Mouse (Mus musculus): ENCODE results near the gene Cebpzos. TPM values are rescaled to one million over a fixed set of nuclear protein-coding genes. Genes with fewer than 3 reads are reported as not detected.

The Cebpzos gene
- polyA plus RNA-seq, 1 experiment from 2014 or later, result 87.8 TPM

- Histone ChIP-seq H3K9me3 (ENCODE audit: control insufficient read depth, low read length) (no peaks in the 10 kb centered on the region), H3K27ac (replicated peaks; ENCODE audit: low read depth, low read length) (no peak overlapping the region), H3K9ac (ENCODE audit: low read length) (no peak overlapping the region), H3K4me3 (ENCODE audit: low read depth, low read length) (no peak overlapping the region), H3K4me2 (ENCODE audit: low read depth, severe bottlenecking) (no peak overlapping the region), H3K4me1 (ENCODE audit: control insufficient read depth, insufficient read depth, low read length) (no peaks in the 10 kb centered on the region), H3K36me3 (ENCODE audit: control insufficient read depth, insufficient read depth, low read length) (peaks cover 12% of the 10 kb centered on the region), H3K27me3 (ENCODE audit: control insufficient read depth, insufficient read depth, low read length) (no peaks in the 10 kb centered on the region)
- 88% methylated on average over 5 of the region's 5 CpGs for WGBS
- DNase-seq (ENCODE audit: low spot score) (no peak), ATAC-seq (ENCODE audit: insufficient number of reproducible peaks, low FRiP score, low TSS enrichment, low read depth) (no peak)
These were observed 35.8 kb downstream of the Cebpzos start for GRCm38 (mm10) chr17:78952070-78952469.

- 90% methylated on average over 8 of the region's 8 CpGs for WGBS
These were observed 36.9 kb downstream of the Cebpzos start for GRCm38 (mm10) chr17:78953240-78953639.

GRCm38 (mm10) chr17:78959473-78959872 lies 43.2 kb downstream of the Cebpzos start:
- Histone ChIP-seq H3K9me3 (ENCODE audit: control insufficient read depth, low read length) (no peaks in the 10 kb centered on the region), H3K36me3 (ENCODE audit: control insufficient read depth, insufficient read depth, low read length) (peaks cover 9% of the 10 kb centered on the region; the same call in 1 of the 2 replicates), H3K4me2 (ENCODE audit: low read depth, severe bottlenecking) (no peak overlapping the region), H3K4me3 (ENCODE audit: low read depth, low read length) (no peak overlapping the region), H3K27ac (replicated peaks; ENCODE audit: low read depth, low read length) (no peak overlapping the region), H3K4me1 (ENCODE audit: control insufficient read depth, insufficient read depth, low read length) (no peaks in the 10 kb centered on the region), H3K9ac (ENCODE audit: low read length) (no peak overlapping the region), H3K27me3 (ENCODE audit: control insufficient read depth, insufficient read depth, low read length) (no peaks in the 10 kb centered on the region)
- 71% methylated on average over 6 of the region's 6 CpGs for WGBS
- DNase-seq (ENCODE audit: low spot score) (no peak), ATAC-seq (ENCODE audit: insufficient number of reproducible peaks, low FRiP score, low TSS enrichment, low read depth) (no peak)

More at GRCm38 (mm10) chr17:78953240-78953639, 36.9 kb downstream of the Cebpzos start:
- Histone ChIP-seq H3K27ac (replicated peaks; ENCODE audit: low read depth, low read length) (no peak overlapping the region), H3K27me3 (ENCODE audit: control insufficient read depth, insufficient read depth, low read length) (no peaks in the 10 kb centered on the region), H3K4me3 (ENCODE audit: low read depth, low read length) (no peak overlapping the region), H3K36me3 (ENCODE audit: control insufficient read depth, insufficient read depth, low read length) (peaks cover 12% of the 10 kb centered on the region), H3K4me2 (ENCODE audit: low read depth, severe bottlenecking) (no peak overlapping the region), H3K9me3 (ENCODE audit: control insufficient read depth, low read length) (no peaks in the 10 kb centered on the region), H3K9ac (ENCODE audit: low read length) (no peak overlapping the region), H3K4me1 (ENCODE audit: control insufficient read depth, insufficient read depth, low read length) (no peaks in the 10 kb centered on the region)
- no peak for DNase-seq (ENCODE audit: low spot score)
- ATAC-seq (ENCODE audit: insufficient number of reproducible peaks, low FRiP score, low TSS enrichment, low read depth), result no peak

GRCm38 (mm10) chr17:78964387-78964786 lies 48.1 kb downstream of the Cebpzos start:
- H3K27me3 ChIP-seq (ENCODE audit: control insufficient read depth, insufficient read depth, low read length), result no peaks in the 10 kb centered on the region
- peaks cover 6% of the 10 kb centered on the region; the same call in 1 of the 2 replicates for H3K36me3 ChIP-seq (ENCODE audit: control insufficient read depth, insufficient read depth, low read length)
- H3K27ac ChIP-seq (replicated peaks; ENCODE audit: low read depth, low read length), result no peak overlapping the region
- H3K4me1 ChIP-seq (ENCODE audit: control insufficient read depth, insufficient read depth, low read length), result no peaks in the 10 kb centered on the region
- no peaks in the 10 kb centered on the region for H3K9me3 ChIP-seq (ENCODE audit: control insufficient read depth, low read length)
- H3K4me2 ChIP-seq (ENCODE audit: low read depth, severe bottlenecking), result no peak overlapping the region
- no peak for DNase-seq (ENCODE audit: low spot score)
- no peak overlapping the region for H3K9ac ChIP-seq (ENCODE audit: low read length)
- WGBS, result 97% methylated on average over 1 of the region's 1 CpGs
- no peak overlapping the region for H3K4me3 ChIP-seq (ENCODE audit: low read depth, low read length)
- no peak for ATAC-seq (ENCODE audit: insufficient number of reproducible peaks, low FRiP score, low TSS enrichment, low read depth)

- no peaks in the 10 kb centered on the region for H3K4me1 ChIP-seq (ENCODE audit: control insufficient read depth, insufficient read depth, low read length)
- H3K4me2 ChIP-seq (ENCODE audit: low read depth, severe bottlenecking), result no peak overlapping the region
- H3K9me3 ChIP-seq (ENCODE audit: control insufficient read depth, low read length), result no peaks in the 10 kb centered on the region
- no peak overlapping the region for H3K27ac ChIP-seq (replicated peaks; ENCODE audit: low read depth, low read length)
- no peak overlapping the region for H3K9ac ChIP-seq (ENCODE audit: low read length)
- DNase-seq (ENCODE audit: low spot score) (no peak), ATAC-seq (ENCODE audit: insufficient number of reproducible peaks, low FRiP score, low TSS enrichment, low read depth) (no peak)
- no peaks in the 10 kb centered on the region for H3K27me3 ChIP-seq (ENCODE audit: control insufficient read depth, insufficient read depth, low read length)
- H3K4me3 ChIP-seq (ENCODE audit: low read depth, low read length), result no peak overlapping the region
- WGBS, result 93% methylated on average over 11 of the region's 11 CpGs
- H3K36me3 ChIP-seq (ENCODE audit: control insufficient read depth, insufficient read depth, low read length), result peaks cover 6% of the 10 kb centered on the region; the same call in 1 of the 2 replicates
These were observed 50.0 kb downstream of the Cebpzos start for GRCm38 (mm10) chr17:78966092-78966883.

- no peaks in the 10 kb centered on the region for H3K4me1 ChIP-seq (ENCODE audit: control insufficient read depth, insufficient read depth, low read length)
- WGBS, result 88% methylated on average over 3 of the region's 3 CpGs
- no peak overlapping the region for H3K4me3 ChIP-seq (ENCODE audit: low read depth, low read length)
- DNase-seq (ENCODE audit: low spot score), result no peak
- H3K9ac ChIP-seq (ENCODE audit: low read length), result no peak overlapping the region
- ATAC-seq (ENCODE audit: insufficient number of reproducible peaks, low FRiP score, low TSS enrichment, low read depth), result no peak
- no peak overlapping the region for H3K4me2 ChIP-seq (ENCODE audit: low read depth, severe bottlenecking)
- H3K27me3 ChIP-seq (ENCODE audit: control insufficient read depth, insufficient read depth, low read length), result no peaks in the 10 kb centered on the region
- no peaks in the 10 kb centered on the region for H3K36me3 ChIP-seq (ENCODE audit: control insufficient read depth, insufficient read depth, low read length)
- no peaks in the 10 kb centered on the region for H3K9me3 ChIP-seq (ENCODE audit: control insufficient read depth, low read length)
- no peak overlapping the region for H3K27ac ChIP-seq (replicated peaks; ENCODE audit: low read depth, low read length)
These were observed 52.2 kb downstream of the Cebpzos start for GRCm38 (mm10) chr17:78968500-78968899.

Other genes with a start within 250 kb of the Cebpzos start
- gene Strn, start 179.3 kb upstream of the Cebpzos start, polyA plus RNA-seq (2014; fragmentation: Nextera tagmentation; extraction: Ambion mirVana), result 6.3 TPM in 2 replicates
- gene Heatr5b, start 81.1 kb upstream of the Cebpzos start, polyA plus RNA-seq (2014; fragmentation: Nextera tagmentation; extraction: Ambion mirVana), result 13.2 and 14.9 TPM in 2 replicates
- 43.2 and 43.6 TPM in 2 replicates for gene Gpatch11, start 80.9 kb upstream of the Cebpzos start, polyA plus RNA-seq (2014; fragmentation: Nextera tagmentation; extraction: Ambion mirVana)
- 8.2 and 8.6 TPM in 2 replicates for gene Eif2ak2, start 33.9 kb upstream of the Cebpzos start, polyA plus RNA-seq (2014; fragmentation: Nextera tagmentation; extraction: Ambion mirVana)
- 0.12 and 0.17 TPM in 2 replicates for gene Sult6b1, start 9.5 kb upstream of the Cebpzos start, polyA plus RNA-seq (2014; fragmentation: Nextera tagmentation; extraction: Ambion mirVana)
- gene Cebpz, start 20.6 kb downstream of the Cebpzos start, polyA plus RNA-seq (2014; fragmentation: Nextera tagmentation; extraction: Ambion mirVana), result 68.7 and 78.5 TPM in 2 replicates
- gene Ndufaf7, start 20.6 kb downstream of the Cebpzos start, polyA plus RNA-seq (2014; fragmentation: Nextera tagmentation; extraction: Ambion mirVana), result 46.5 and 52.1 TPM in 2 replicates
- gene Prkd3, start 104.3 kb downstream of the Cebpzos start, polyA plus RNA-seq (2014; fragmentation: Nextera tagmentation; extraction: Ambion mirVana), result 53.8 and 55.4 TPM in 2 replicates
- 1.7 and 2.1 TPM in 2 replicates for gene Qpct, start 135.4 kb downstream of the Cebpzos start, polyA plus RNA-seq (2014; fragmentation: Nextera tagmentation; extraction: Ambion mirVana)

Data from limb, embryonic 11.5 days (tissue).